Mouse (Mus musculus): Measurements from ENCODE around the gene Apol9a. TPM values are rescaled to one million over a fixed set of nuclear protein-coding genes. Genes with fewer than 3 reads are reported as not detected.

Gene Apol9a
- polyA plus RNA-seq (2015; fragmentation: Illumina TruSeq; extraction: RNeasy Lipid Tissue Mini Kit (QIAGEN cat#74804); ENCODE audit: low read depth, low replicate concordance), result 0.39 TPM

DNA sequence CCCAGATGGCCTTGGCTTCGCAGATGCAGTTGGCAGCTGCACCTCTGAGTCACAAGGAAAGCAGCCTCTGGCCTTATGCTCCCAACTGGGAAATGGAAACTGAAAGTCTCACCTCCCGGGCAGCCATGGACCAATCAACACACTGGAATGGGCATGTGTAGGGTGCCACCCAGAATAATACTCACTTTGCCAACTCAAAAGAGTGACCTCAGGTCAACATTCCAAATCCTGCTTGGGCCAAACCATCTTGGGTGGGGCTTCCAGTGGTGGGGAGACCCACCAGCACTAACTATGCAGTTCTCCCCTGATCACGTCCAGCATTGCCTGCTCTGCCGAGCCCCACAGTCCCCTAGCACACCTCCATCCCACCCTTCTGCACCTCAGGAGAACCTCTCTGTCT is at the start of gene Apol9a:
TSS of gene Apol9a (minus strand) at position 101 of the 400 bp plus-strand sequence.

DNA sequence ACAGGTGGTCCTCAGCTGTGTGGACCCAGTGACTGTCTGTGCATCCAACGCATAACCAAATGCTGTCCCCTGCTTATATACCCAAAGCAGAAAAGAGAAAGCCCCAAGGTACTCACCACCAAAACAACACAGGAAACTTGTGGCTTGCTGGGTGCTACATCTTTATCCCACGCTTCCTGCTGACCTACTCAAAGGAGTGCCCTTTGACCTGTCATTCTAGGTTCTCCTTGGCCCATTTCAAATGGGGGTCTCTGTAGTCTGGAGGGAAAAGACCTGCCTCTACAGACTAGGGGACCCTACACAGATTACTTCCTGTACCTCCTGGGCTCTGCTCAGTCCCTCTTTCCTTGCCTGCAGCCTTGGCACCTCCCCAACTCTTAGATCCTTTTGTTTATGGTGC is 36.5 kb upstream of the Apol9a start, which contains the start of gene Apol7b:
TSS of gene Apol7b (minus strand) at position 101 of the 400 bp plus-strand sequence.

DNA sequence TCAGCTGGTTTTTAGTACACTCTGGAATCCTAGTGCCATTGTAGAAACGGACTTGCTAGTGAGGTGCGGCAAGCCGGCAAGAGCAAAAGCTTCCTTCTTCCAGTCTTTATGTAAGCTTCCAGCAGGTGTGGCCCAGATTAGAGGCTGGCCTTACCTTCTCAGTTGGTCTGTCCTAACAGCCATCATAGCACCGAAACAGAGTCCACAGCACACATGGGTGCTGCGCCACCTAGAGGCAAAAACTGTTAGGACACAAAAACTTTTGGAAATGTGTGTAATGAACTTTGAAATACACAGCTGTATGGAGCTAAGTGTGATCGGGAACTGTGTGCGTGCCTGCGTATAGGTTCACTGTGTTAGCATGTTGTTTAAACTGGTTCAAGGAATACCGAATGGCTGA is 11.9 kb downstream of the Apol9a start, which contains the start of gene Apol7a:
TSS of gene Apol7a (minus strand) at position 84 of the 400 bp plus-strand sequence.

Other genes starting within 250 kb of the Apol9a start
- gene Rbfox2, start 104.1 kb downstream of the Apol9a start, polyA plus RNA-seq (2015; fragmentation: Illumina TruSeq; extraction: RNeasy Lipid Tissue Mini Kit (QIAGEN cat#74804); ENCODE audit: low read depth, low replicate concordance), result 132 TPM
- 0.19 TPM for gene Apol7a, start 12.0 kb downstream of the Apol9a start, polyA plus RNA-seq (2015; fragmentation: Illumina TruSeq; extraction: RNeasy Lipid Tissue Mini Kit (QIAGEN cat#74804); ENCODE audit: low read depth, low replicate concordance)
- not detected for gene Apol7b, start 36.4 kb upstream of the Apol9a start, polyA plus RNA-seq (2015; fragmentation: Illumina TruSeq; extraction: RNeasy Lipid Tissue Mini Kit (QIAGEN cat#74804); ENCODE audit: low read depth, low replicate concordance)
- gene Apol10a, start 65.9 kb upstream of the Apol9a start, polyA plus RNA-seq (2015; fragmentation: Illumina TruSeq; extraction: RNeasy Lipid Tissue Mini Kit (QIAGEN cat#74804); ENCODE audit: low read depth, low replicate concordance), result not detected
- gene Apol11a, start 97.1 kb upstream of the Apol9a start, polyA plus RNA-seq (2015; fragmentation: Illumina TruSeq; extraction: RNeasy Lipid Tissue Mini Kit (QIAGEN cat#74804); ENCODE audit: low read depth, low replicate concordance), result not detected
- gene Apol7c, start 122.2 kb upstream of the Apol9a start, polyA plus RNA-seq (2015; fragmentation: Illumina TruSeq; extraction: RNeasy Lipid Tissue Mini Kit (QIAGEN cat#74804); ENCODE audit: low read depth, low replicate concordance), result not detected
- not detected for gene 1700025B11Rik, start 150.8 kb upstream of the Apol9a start, polyA plus RNA-seq (2015; fragmentation: Illumina TruSeq; extraction: RNeasy Lipid Tissue Mini Kit (QIAGEN cat#74804); ENCODE audit: low read depth, low replicate concordance)
- gene Apol10b, start 185.0 kb upstream of the Apol9a start, polyA plus RNA-seq (2015; fragmentation: Illumina TruSeq; extraction: RNeasy Lipid Tissue Mini Kit (QIAGEN cat#74804); ENCODE audit: low read depth, low replicate concordance), result 0.37 TPM
- not detected for gene Gm36245, start 188.1 kb upstream of the Apol9a start, polyA plus RNA-seq (2015; fragmentation: Illumina TruSeq; extraction: RNeasy Lipid Tissue Mini Kit (QIAGEN cat#74804); ENCODE audit: low read depth, low replicate concordance)
- gene Apol11b, start 232.2 kb upstream of the Apol9a start, polyA plus RNA-seq (2015; fragmentation: Illumina TruSeq; extraction: RNeasy Lipid Tissue Mini Kit (QIAGEN cat#74804); ENCODE audit: low read depth, low replicate concordance), result not detected

Measured in brain, adult 10 weeks (tissue).